Mouse (Mus musculus) hindbrain, embryonic 10.5 days (tissue): ENCODE data around the gene Hdgfl3. TPM values are rescaled to one million over a fixed set of nuclear protein-coding genes. Genes with fewer than 3 reads are reported as not detected.

ENCODE experiments used
- polyA plus RNA-seq: library from polyadenylated mRNA; unstranded; fragments of >200 nt; fragmentation: Nextera tagmentation; extraction: Ambion mirVana; gene quantifications from 2 replicates; pipeline ENCODE4 v1.2.1, GENCODE M21; 2016

Hdgfl3 gene
- polyA plus RNA-seq, 1 experiment from 2014 or later, result 23.4 TPM

Other genes starting within 250 kb of the Hdgfl3 start
- gene Homer2, start 226.9 kb downstream of the Hdgfl3 start, polyA plus RNA-seq, result 14.7 and 18.5 TPM in 2 replicates
- gene Ramac, start 171.5 kb downstream of the Hdgfl3 start, polyA plus RNA-seq, result 113 and 119 TPM in 2 replicates
- gene 3110040N11Rik, start 145.0 kb downstream of the Hdgfl3 start, polyA plus RNA-seq, result 50.1 and 50.8 TPM in 2 replicates
- gene Btbd1, start 105.0 kb downstream of the Hdgfl3 start, polyA plus RNA-seq, result 58.3 and 63.1 TPM in 2 replicates
- gene Gm10160, start 78.7 kb downstream of the Hdgfl3 start, polyA plus RNA-seq, result not detected in 2 replicates
- 11.3 and 11.9 TPM in 2 replicates for gene Tm6sf1, start 75.5 kb downstream of the Hdgfl3 start, polyA plus RNA-seq
- 0.93 and 0.95 TPM in 2 replicates for gene Bnc1, start 57.8 kb upstream of the Hdgfl3 start, polyA plus RNA-seq
- gene Sh3gl3, start 239.4 kb upstream of the Hdgfl3 start, polyA plus RNA-seq, result 6.3 and 10.7 TPM in 2 replicates